Mouse (Mus musculus): ENCODE results near the gene Cep72. TPM values are rescaled to one million over a fixed set of nuclear protein-coding genes. Genes with fewer than 3 reads are reported as not detected.

The Cep72 gene
- total RNA-seq, 2 experiments from 2014 or later = 0.07 to 0.27 TPM

Other genes starting within 250 kb of the Cep72 start
- gene Nkd2, start 214.7 kb downstream of the Cep72 start, total RNA-seq (2021) = 1 to 10 TPM in 1 of 2 experiments, under 1 TPM in 1; 0.80 to 1.1 TPM
- under 1 TPM; 0.27 to 0.28 TPM for gene Trip13, start 124.5 kb downstream of the Cep72 start, total RNA-seq (2021)
- 1 to 10 TPM; 8.8 to 9.4 TPM for gene Brd9, start 124.5 kb downstream of the Cep72 start, total RNA-seq (2021)
- gene Zdhhc11, start 98.4 kb downstream of the Cep72 start, total RNA-seq (2021) = not detected
- gene Tppp, start 52.9 kb downstream of the Cep72 start, total RNA-seq (2021) = 1 to 10 TPM; 6.2 to 6.4 TPM
- under 1 TPM; 0.17 to 0.30 TPM for gene Slc9a3, start 59.2 kb upstream of the Cep72 start, total RNA-seq (2021)
- 10 to 100 TPM; 31.3 to 34.7 TPM for gene Exoc3, start 146.4 kb upstream of the Cep72 start, total RNA-seq (2021)
- not detected for gene Ahrr, start 230.0 kb upstream of the Cep72 start, total RNA-seq (2021)

Data from gastrocnemius, adult 18-20 months (tissue).